8 mouse cellular contexts compared by ENCODE assay signal in the genomic region with DNA sequence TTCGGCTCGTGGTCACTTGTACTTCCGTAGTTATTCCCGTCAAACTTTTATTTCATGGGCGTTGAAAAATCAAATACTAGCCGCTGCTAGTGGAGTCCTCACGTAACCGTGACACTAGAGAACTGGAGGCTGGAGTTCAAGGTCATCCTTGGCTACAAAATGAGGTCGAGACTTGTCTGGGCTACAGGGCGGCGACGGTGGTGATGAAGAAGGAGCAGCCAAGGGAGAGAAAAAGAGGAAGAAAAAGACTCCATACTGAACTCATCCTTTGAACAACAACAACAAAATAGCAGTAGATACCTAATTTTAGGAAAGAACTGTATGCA. TPM values are rescaled to one million over a fixed set of nuclear protein-coding genes. Genes with fewer than 3 reads are reported as not detected.
DNase-seq lines count a peak whose midpoint lies in the region; ATAC-seq and TF ChIP-seq lines count a peak whose summit lies in the region.

No protein-coding gene starts in this region.

- peak overlapping the region; percentile 100 for H3K9ac ChIP-seq in intestine, embryonic 16.5 days (ENCODE audit: low read depth, low read length)
- H3K9ac ChIP-seq in midbrain, postnatal 0 days (replicated peaks; ENCODE audit: low read length, poor library complexity, severe bottlenecking): 0 out of 2 replicates have a peak overlapping the region, but pooled peaks have one; percentile 0

- H3K36me3 ChIP-seq in intestine, embryonic 16.5 days (ENCODE audit: control insufficient read depth, insufficient read depth, low read length): peaks cover 7% of the 10 kb centered on the region
- H3K36me3 ChIP-seq in midbrain, postnatal 0 days (ENCODE audit: insufficient read depth, low read length): no peaks in the 10 kb centered on the region

- ATAC-seq in intestine, embryonic 16.5 days: peak; percentile 21; the same call in 1 of the 2 replicates
- no peak for ATAC-seq in midbrain, postnatal 0 days (ENCODE audit: low FRiP score)

- no peaks in the 10 kb centered on the region for H3K9me3 ChIP-seq in intestine, embryonic 16.5 days (ENCODE audit: control insufficient read depth, low read length)
- H3K9me3 ChIP-seq in midbrain, postnatal 0 days (ENCODE audit: low read length): no peaks in the 10 kb centered on the region

- peak; percentile 74 for DNase-seq in embryo, embryonic 10 days (ENCODE audit: low spot score)
- DNase-seq in embryo, embryonic 11 days: no peak
- DNase-seq in urinary bladder, postnatal 25 days (ENCODE audit: low spot score): peak; percentile 29
- DNase-seq in urinary bladder, adult 2 months (ENCODE audit: low spot score): no peak
- DNase-seq in midbrain, postnatal 0 days (ENCODE audit: low spot score): no peak
- no peak for DNase-seq in frontal cortex, adult 2 months (ENCODE audit: extremely low spot score in 1 of 2, low spot score in 1 of 2)
- no peak for DNase-seq in layer of hippocampus, postnatal 10 days (ENCODE audit: low spot score in 2 of 2)

- no peaks in the 10 kb centered on the region for H3K27me3 ChIP-seq in intestine, embryonic 16.5 days (replicated peaks; ENCODE audit: control insufficient read depth, insufficient read depth, low read length)
- H3K27me3 ChIP-seq in midbrain, postnatal 0 days (ENCODE audit: insufficient read depth, low read length): no peaks in the 10 kb centered on the region

- H3K4me1 ChIP-seq in intestine, embryonic 16.5 days (ENCODE audit: control insufficient read depth, insufficient read depth, low read length): peaks cover 14% of the 10 kb centered on the region
- peaks cover 6% of the 10 kb centered on the region; the same call in 1 of the 2 replicates for H3K4me1 ChIP-seq in midbrain, postnatal 0 days (ENCODE audit: insufficient read depth, low read length)

- WGBS in intestine, embryonic 16.5 days: 2% methylated on average over 12 of the region's 12 CpGs
- under 1% methylated on average over 12 of the region's 12 CpGs for WGBS in midbrain, postnatal 0 days

- peak overlapping the region; percentile 98 for H3K4me3 ChIP-seq in intestine, embryonic 16.5 days (ENCODE audit: low read length)
- peak overlapping the region; percentile 69 for H3K4me3 ChIP-seq in midbrain, postnatal 0 days (ENCODE audit: low read depth, low read length)

- peak overlapping the region; percentile 61 for H3K4me2 ChIP-seq in intestine, embryonic 16.5 days (ENCODE audit: low read depth, low read length)
- H3K4me2 ChIP-seq in midbrain, postnatal 0 days (ENCODE audit: low read depth, low read length, poor library complexity, severe bottlenecking): peak overlapping the region; percentile 58

- no peak for TF ChIP-seq CTCF in midbrain, postnatal 0 days (IDR thresholded peaks at IDR 0.05)

- H3K27ac ChIP-seq in intestine, embryonic 16.5 days (ENCODE audit: low read length): peak overlapping the region; percentile 100
- H3K27ac ChIP-seq in midbrain, postnatal 0 days (ENCODE audit: low read depth, low read length): peak overlapping the region; percentile 96

RNA-seq across cellular contexts. Expression of a gene that starts 0.7 kb away (rescaled TPM):
- polyA plus RNA-seq in urinary bladder, adult 2 months (2012; rRNA removed): 42.6 and 46.7 TPM in 2 replicates
- polyA plus RNA-seq in intestine, embryonic 16.5 days (2015; fragmentation: Nextera tagmentation; extraction: Ambion mirVana): 25.6 and 26.8 TPM in 2 replicates
- 75.7 and 91.7 TPM in 2 replicates for total RNA-seq in midbrain, postnatal 0 days (2014; rRNA removed)
- 24.9 and 29.5 TPM in 2 replicates for polyA plus RNA-seq in midbrain, postnatal 0 days (2015; fragmentation: Nextera tagmentation; extraction: Ambion mirVana)
- polyA plus RNA-seq in frontal cortex, adult 2 months (2012; rRNA removed): 33.6 and 35.3 TPM in 2 replicates
- 10 to 100 TPM; 87.0 to 87.2 TPM for total RNA-seq in layer of hippocampus, postnatal 10 days (2021)

Comparison
In these comparisons a context has a peak if more than half of its experiments do, and no peak if none do; other contexts are left out.
1. DNase-seq: peak in embryo, embryonic 10 days (single experiment) and urinary bladder, postnatal 25 days (single experiment); none in embryo, embryonic 11 days (single experiment), urinary bladder, adult 2 months (single experiment), midbrain, postnatal 0 days (single experiment), frontal cortex, adult 2 months (0 of 2) and layer of hippocampus, postnatal 10 days (0 of 2).